Mouse (Mus musculus) forebrain, postnatal 0 days (tissue): ENCODE results near the gene Stx5a. TPM values are rescaled to one million over a fixed set of nuclear protein-coding genes. Genes with fewer than 3 reads are reported as not detected.
"Not testable (repeated sequence)": the region's sequence is repeated elsewhere in the genome, so short reads cannot be mapped to it uniquely, and the experiment has no call there.

Source experiments
- ATAC-seq: fragments of 200-750 bp; cut with Nextera tagmentation; 2 replicates; pipeline ENCODE4 v1.8.0; 2017; ENCODE audit warnings: mild to moderate bottlenecking, moderate library complexity
- DNase-seq: peaks from one replicate; pipeline ENCODE4 v3.0.0-alpha.2; 2015
- H3K27ac ChIP-seq: fragments of 300-500 bp; sonication (generic); 2 replicates; pipeline ENCODE4 v1.5.1; 2014; ENCODE audit warnings: low read depth, mild to moderate bottlenecking, antibody characterized with exemption, low read length, moderate library complexity, mixed read lengths
- H3K27me3 ChIP-seq: fragments of 300-500 bp; sonication (generic); 2 replicates; pipeline ENCODE4 v1.6.1; 2014; ENCODE audit warnings: mild to moderate bottlenecking, low read length, mixed read lengths; ENCODE audit not compliant: insufficient read depth
- H3K36me3 ChIP-seq: fragments of 300-500 bp; sonication (generic); 2 replicates; pipeline ENCODE4 v1.6.1; 2014; ENCODE audit warnings: mild to moderate bottlenecking, moderate library complexity; ENCODE audit not compliant: insufficient read depth
- H3K4me1 ChIP-seq: fragments of 300-500 bp; sonication (generic); 2 replicates; pipeline ENCODE4 v1.6.1; 2014; ENCODE audit warnings: antibody characterized with exemption; ENCODE audit not compliant: insufficient read depth
- H3K4me2 ChIP-seq: fragments of 300-500 bp; sonication (generic); 2 replicates; pipeline ENCODE4 v1.6.1; 2014; ENCODE audit warnings: low read depth, mild to moderate bottlenecking, moderate library complexity
- H3K4me3 ChIP-seq: fragments of 300-500 bp; sonication (generic); 2 replicates; pipeline ENCODE4 v1.5.1; 2014; ENCODE audit warnings: low read depth, low read length, mixed read lengths
- H3K9ac ChIP-seq: fragments of 300-500 bp; sonication (generic); 2 replicates; pipeline ENCODE4 v1.6.1; 2014; ENCODE audit warnings: mild to moderate bottlenecking
- H3K9me3 ChIP-seq: fragments of 300-500 bp; sonication (generic); 2 replicates; pipeline ENCODE4 v1.6.1; 2016; ENCODE audit warnings: low read length
- CTCF ChIP-seq: sonication (generic); IDR thresholded peaks from 2 replicates; pipeline ENCODE4 v1.5.1; 2016; ENCODE audit warnings: antibody characterized with exemption, control low read depth, low read depth
- WGBS: fragments of 180-500 bp; shearing (Covaris S2); extraction: QIAGEN DNeasy Blood & Tissue Kit; methylation state at CpG from one replicate; pipeline ENCODE4 v1.1.7; 2014; 5-methylcytosine and 5-hydroxymethylcytosine counted together
- polyA plus RNA-seq: library from polyadenylated mRNA; unstranded; fragments of >200 nt; fragmentation: Nextera tagmentation; extraction: Ambion mirVana; gene quantifications from 2 replicates; pipeline ENCODE4 v1.2.1, GENCODE M21; 2015
- total RNA-seq: library from RNA; depleted of rRNA; stranded (reverse); fragments of >200 nt; gene quantifications from 2 replicates; pipeline ENCODE4 v1.2.3, GENCODE M21; 2014

The Stx5a gene
- total and polyA plus RNA-seq, 2 experiments from 2014 or later, result 97.6 to 140 TPM

GRCm38 (mm10) chr19:8715868-8716766, 25.1 kb upstream of the Stx5a start:
- H3K27ac ChIP-seq, result no peak overlapping the region
- DNase-seq (no peak), ATAC-seq (no peak)
- no peak for TF ChIP-seq CTCF
- no peaks in the 10 kb centered on the region for H3K27me3 ChIP-seq
- no peak overlapping the region for H3K9ac ChIP-seq
- peaks cover 13% of the 10 kb centered on the region for H3K4me1 ChIP-seq
- H3K4me3 ChIP-seq, result no peak overlapping the region
- H3K36me3 ChIP-seq, result 0 out of 2 replicates have a peak, but pooled peaks cover 7% of the 10 kb centered on the region
- no peak overlapping the region for H3K4me2 ChIP-seq
- 74% methylated on average over 10 of the region's 10 CpGs for WGBS
- H3K9me3 ChIP-seq, result no peaks in the 10 kb centered on the region

GRCm38 (mm10) chr19:8716767-8717475, 24.3 kb upstream of the Stx5a start:
- no peak overlapping the region for H3K4me3 ChIP-seq
- no peak overlapping the region for H3K9ac ChIP-seq
- H3K9me3 ChIP-seq, result no peaks in the 10 kb centered on the region
- WGBS, result 78% methylated on average over 8 of the region's 10 CpGs
- H3K4me1 ChIP-seq, result peaks cover 12% of the 10 kb centered on the region
- DNase-seq (no peak), ATAC-seq (no peak)
- H3K27me3 ChIP-seq, result no peaks in the 10 kb centered on the region
- 0 out of 2 replicates have a peak, but pooled peaks cover 2% of the 10 kb centered on the region for H3K36me3 ChIP-seq
- H3K27ac ChIP-seq, result no peak overlapping the region
- no peak for TF ChIP-seq CTCF
- no peak overlapping the region for H3K4me2 ChIP-seq

- Histone ChIP-seq H3K4me3 (no peak overlapping the region), H3K36me3 (no peaks in the 10 kb centered on the region), H3K4me2 (no peak overlapping the region), H3K4me1 (peaks cover 7% of the 10 kb centered on the region; the same call in 1 of the 2 replicates), H3K27ac (no peak overlapping the region), H3K9ac (no peak overlapping the region), H3K27me3 (no peaks in the 10 kb centered on the region), H3K9me3 (no peaks in the 10 kb centered on the region)
- peak; percentile 81 for TF ChIP-seq CTCF
- 70% methylated on average over 3 of the region's 3 CpGs for WGBS
- ATAC-seq, result no peak
- peak; percentile 65 for DNase-seq
Observed at GRCm38 (mm10) chr19:8718357-8718756, 22.9 kb upstream of the Stx5a start.

GRCm38 (mm10) chr19:8719037-8719436, 22.2 kb upstream of the Stx5a start:
- not testable (repeated sequence) for H3K4me1 ChIP-seq, H3K27me3 ChIP-seq, H3K4me3 ChIP-seq, H3K9ac ChIP-seq, H3K27ac ChIP-seq, H3K36me3 ChIP-seq, H3K9me3 ChIP-seq, H3K4me2 ChIP-seq, DNase-seq, ATAC-seq

- ATAC-seq, result no peak
- H3K4me1 ChIP-seq, result peaks cover 12% of the 10 kb centered on the region
- TF ChIP-seq CTCF, result no peak
- 76% methylated on average over 1 of the region's 1 CpGs for WGBS
- no peak overlapping the region for H3K27ac ChIP-seq
- peaks cover 16% of the 10 kb centered on the region for H3K36me3 ChIP-seq
- H3K27me3 ChIP-seq, result no peaks in the 10 kb centered on the region
- no peak overlapping the region for H3K4me3 ChIP-seq
- H3K9ac ChIP-seq, result no peak overlapping the region
- no peak for DNase-seq
- no peaks in the 10 kb centered on the region for H3K9me3 ChIP-seq
- H3K4me2 ChIP-seq, result peak overlapping the region; percentile 55
Observed at GRCm38 (mm10) chr19:8721378-8721777, 19.8 kb upstream of the Stx5a start.

- H3K36me3 ChIP-seq, result peaks cover 23% of the 10 kb centered on the region
- no peak for TF ChIP-seq CTCF
- WGBS, result 57% methylated on average over 4 of the region's 4 CpGs
- no peaks in the 10 kb centered on the region for H3K9me3 ChIP-seq
- H3K4me1 ChIP-seq, result peaks cover 12% of the 10 kb centered on the region
- no peak for ATAC-seq
- no peaks in the 10 kb centered on the region for H3K27me3 ChIP-seq
- peak overlapping the region; percentile 55 for H3K4me2 ChIP-seq
- 0 out of 2 replicates have a peak overlapping the region, but pooled peaks have one; percentile 99 for H3K27ac ChIP-seq
- H3K9ac ChIP-seq, result peak overlapping the region; percentile 84
- peak overlapping the region; percentile 85 for H3K4me3 ChIP-seq
- no peak for DNase-seq
Observed at GRCm38 (mm10) chr19:8722021-8722420, 19.2 kb upstream of the Stx5a start.

GRCm38 (mm10) chr19:8722559-8722906, 18.7 kb upstream of the Stx5a start:
- no peaks in the 10 kb centered on the region for H3K27me3 ChIP-seq
- H3K4me1 ChIP-seq, result peaks cover 12% of the 10 kb centered on the region
- peak overlapping the region; percentile 55 for H3K4me2 ChIP-seq
- ATAC-seq (no peak), DNase-seq (no peak)
- peak overlapping the region; percentile 85 for H3K4me3 ChIP-seq
- peak overlapping the region; percentile 99 for H3K27ac ChIP-seq
- H3K9me3 ChIP-seq, result no peaks in the 10 kb centered on the region
- no peak for TF ChIP-seq CTCF
- WGBS, result 2% methylated on average over 5 of the region's 5 CpGs
- peak overlapping the region; percentile 84 for H3K9ac ChIP-seq
- H3K36me3 ChIP-seq, result peaks cover 23% of the 10 kb centered on the region
